Mouse (Mus musculus): Measurements from ENCODE around the gene Gclc. TPM values are rescaled to one million over a fixed set of nuclear protein-coding genes. Genes with fewer than 3 reads are reported as not detected.

The Gclc gene
- polyA plus RNA-seq, 1 experiment from 2014 or later, result 19.6 TPM

DNA sequence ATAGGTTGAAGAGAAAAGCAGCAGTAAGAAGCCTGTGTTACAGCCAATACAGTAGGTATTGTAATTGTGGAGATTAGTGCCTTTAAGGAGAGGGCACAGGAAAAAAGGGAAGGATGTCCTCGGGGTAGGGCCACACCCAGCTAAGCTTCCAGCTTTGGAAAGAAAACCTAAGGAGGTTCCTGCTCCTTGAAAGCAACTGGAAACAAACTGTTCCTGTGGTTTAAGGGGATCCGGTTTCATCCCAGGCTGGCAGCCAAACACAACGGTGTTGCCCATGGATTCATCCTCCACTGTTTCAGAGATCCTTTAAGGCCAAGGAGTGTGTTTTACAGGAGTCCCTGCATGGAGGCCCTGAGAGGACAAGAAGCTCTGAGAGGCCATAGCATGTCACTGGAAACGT, 66.5 kb downstream of the Gclc start:
- ATAC-seq, result no peak
- H3K4me1 ChIP-seq (replicated peaks; ENCODE audit: control insufficient read depth, insufficient read depth, low read length), result no peaks in the 10 kb centered on the region
- no peak overlapping the region for H3K4me2 ChIP-seq (replicated peaks; ENCODE audit: low read depth)
- H3K27me3 ChIP-seq (replicated peaks; ENCODE audit: control insufficient read depth, insufficient read depth, low read length), result no peaks in the 10 kb centered on the region
- H3K9ac ChIP-seq (ENCODE audit: low read depth, low read length), result no peak overlapping the region
- no peak overlapping the region for H3K27ac ChIP-seq (ENCODE audit: low read depth, low read length)
- 70% methylated on average over 4 of the region's 4 CpGs for WGBS
- no peaks in the 10 kb centered on the region for H3K9me3 ChIP-seq (ENCODE audit: control insufficient read depth)
- H3K4me3 ChIP-seq (ENCODE audit: low read depth, low read length), result no peak overlapping the region
- no peak for TF ChIP-seq CTCF (IDR thresholded peaks at IDR 0.05; ENCODE audit: low read depth)
- H3K36me3 ChIP-seq (ENCODE audit: control insufficient read depth, insufficient read depth), result no peaks in the 10 kb centered on the region

DNA sequence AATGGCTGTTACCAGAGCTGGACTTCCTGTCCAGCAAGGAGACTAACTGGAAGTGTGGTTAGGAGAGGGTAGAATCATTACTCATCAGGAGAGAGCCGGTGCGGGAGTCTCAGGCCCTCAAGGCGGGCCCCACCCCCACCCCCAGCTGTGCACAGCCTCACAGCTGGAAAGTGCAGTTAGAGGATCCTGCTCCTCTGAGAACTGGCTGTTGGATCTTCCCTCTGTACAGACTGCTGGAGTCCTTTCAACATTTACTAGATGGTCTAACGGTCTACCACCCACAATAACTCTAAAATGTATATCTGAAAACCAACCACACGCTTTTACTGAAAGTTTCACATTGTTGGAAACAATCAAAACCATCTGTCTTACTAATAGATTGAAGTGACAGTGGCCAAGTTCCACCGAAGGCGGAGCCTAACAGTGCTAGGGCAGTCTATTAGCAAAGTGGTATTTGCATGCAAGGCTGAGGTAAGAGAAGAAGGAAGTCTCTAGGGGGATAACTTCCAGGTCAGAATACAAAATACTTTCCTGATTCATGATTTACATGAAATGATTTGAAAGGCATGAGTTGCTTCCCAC, 71.1 kb downstream of the Gclc start:
- Histone ChIP-seq H3K4me2 (replicated peaks; ENCODE audit: low read depth) (no peak overlapping the region), H3K9me3 (ENCODE audit: control insufficient read depth) (no peaks in the 10 kb centered on the region), H3K9ac (ENCODE audit: low read depth, low read length) (no peak overlapping the region), H3K36me3 (ENCODE audit: control insufficient read depth, insufficient read depth) (no peaks in the 10 kb centered on the region), H3K4me1 (replicated peaks; ENCODE audit: control insufficient read depth, insufficient read depth, low read length) (no peaks in the 10 kb centered on the region), H3K4me3 (ENCODE audit: low read depth, low read length) (no peak overlapping the region), H3K27ac (ENCODE audit: low read depth, low read length) (no peak overlapping the region), H3K27me3 (replicated peaks; ENCODE audit: control insufficient read depth, insufficient read depth, low read length) (no peaks in the 10 kb centered on the region)
- ATAC-seq, result peak; percentile 61; the same call in 1 of the 2 replicates
- 26% methylated on average over 7 of the region's 7 CpGs for WGBS
- TF ChIP-seq CTCF (IDR thresholded peaks at IDR 0.05; ENCODE audit: low read depth), result no peak

DNA sequence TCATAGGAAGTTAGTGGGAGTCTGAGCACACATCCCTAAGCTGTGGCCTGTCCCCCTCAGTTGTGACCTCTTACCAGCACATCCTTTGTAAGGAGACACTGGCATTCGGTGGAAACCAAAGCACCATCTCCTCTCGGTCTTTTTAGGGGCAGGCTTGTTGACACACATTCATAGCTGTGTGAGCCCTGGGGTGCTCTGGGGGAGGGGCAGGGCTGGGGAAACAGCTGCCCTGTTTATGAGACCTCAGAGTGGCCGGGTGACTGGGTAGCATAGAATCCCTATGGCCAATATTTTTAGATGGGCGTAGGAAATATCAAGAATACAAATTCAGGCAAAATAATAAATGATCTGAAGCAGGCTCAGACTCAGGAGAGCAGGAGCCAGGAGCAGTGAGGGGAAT, 71.9 kb downstream of the Gclc start:
- Histone ChIP-seq H3K4me1 (replicated peaks; ENCODE audit: control insufficient read depth, insufficient read depth, low read length) (no peaks in the 10 kb centered on the region), H3K9me3 (ENCODE audit: control insufficient read depth) (no peaks in the 10 kb centered on the region), H3K4me3 (ENCODE audit: low read depth, low read length) (no peak overlapping the region), H3K9ac (ENCODE audit: low read depth, low read length) (no peak overlapping the region), H3K4me2 (replicated peaks; ENCODE audit: low read depth) (no peak overlapping the region), H3K36me3 (ENCODE audit: control insufficient read depth, insufficient read depth) (no peaks in the 10 kb centered on the region), H3K27ac (ENCODE audit: low read depth, low read length) (no peak overlapping the region), H3K27me3 (replicated peaks; ENCODE audit: control insufficient read depth, insufficient read depth, low read length) (no peaks in the 10 kb centered on the region)
- no peak for ATAC-seq
- no peak for TF ChIP-seq CTCF (IDR thresholded peaks at IDR 0.05; ENCODE audit: low read depth)
- WGBS, result 58% methylated on average over 4 of the region's 4 CpGs

DNA sequence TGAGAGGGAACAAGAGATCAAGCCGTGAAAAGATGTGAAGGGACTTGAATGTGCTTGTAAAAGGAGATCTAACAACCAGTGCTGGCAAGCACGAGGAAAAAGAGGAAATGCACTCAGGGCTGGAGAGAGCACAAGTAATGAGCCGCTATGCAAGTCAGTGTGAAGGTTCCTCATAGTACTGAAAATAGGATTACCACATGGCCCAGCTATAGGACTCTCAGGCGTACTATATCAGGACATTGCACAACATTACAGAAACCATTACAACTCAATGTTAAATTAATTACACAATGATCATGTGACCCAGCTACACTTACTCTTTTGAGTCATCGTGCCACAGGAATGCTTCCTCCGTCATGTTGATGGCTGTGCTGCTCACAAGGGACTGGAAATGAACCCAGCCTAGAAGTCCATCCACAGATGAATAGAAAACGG, 74.2 kb downstream of the Gclc start:
- H3K4me3 ChIP-seq (ENCODE audit: low read depth, low read length), result no peak overlapping the region
- H3K4me1 ChIP-seq (replicated peaks; ENCODE audit: control insufficient read depth, insufficient read depth, low read length), result no peaks in the 10 kb centered on the region
- no peak overlapping the region for H3K27ac ChIP-seq (ENCODE audit: low read depth, low read length)
- no peaks in the 10 kb centered on the region for H3K9me3 ChIP-seq (ENCODE audit: control insufficient read depth)
- H3K36me3 ChIP-seq (ENCODE audit: control insufficient read depth, insufficient read depth), result no peaks in the 10 kb centered on the region
- H3K27me3 ChIP-seq (replicated peaks; ENCODE audit: control insufficient read depth, insufficient read depth, low read length), result no peaks in the 10 kb centered on the region
- TF ChIP-seq CTCF (IDR thresholded peaks at IDR 0.05; ENCODE audit: low read depth), result no peak
- H3K9ac ChIP-seq (ENCODE audit: low read depth, low read length), result no peak overlapping the region
- peak; percentile 57 for ATAC-seq
- no peak overlapping the region for H3K4me2 ChIP-seq (replicated peaks; ENCODE audit: low read depth)
- WGBS, result 51% methylated on average over 7 of the region's 7 CpGs

DNA sequence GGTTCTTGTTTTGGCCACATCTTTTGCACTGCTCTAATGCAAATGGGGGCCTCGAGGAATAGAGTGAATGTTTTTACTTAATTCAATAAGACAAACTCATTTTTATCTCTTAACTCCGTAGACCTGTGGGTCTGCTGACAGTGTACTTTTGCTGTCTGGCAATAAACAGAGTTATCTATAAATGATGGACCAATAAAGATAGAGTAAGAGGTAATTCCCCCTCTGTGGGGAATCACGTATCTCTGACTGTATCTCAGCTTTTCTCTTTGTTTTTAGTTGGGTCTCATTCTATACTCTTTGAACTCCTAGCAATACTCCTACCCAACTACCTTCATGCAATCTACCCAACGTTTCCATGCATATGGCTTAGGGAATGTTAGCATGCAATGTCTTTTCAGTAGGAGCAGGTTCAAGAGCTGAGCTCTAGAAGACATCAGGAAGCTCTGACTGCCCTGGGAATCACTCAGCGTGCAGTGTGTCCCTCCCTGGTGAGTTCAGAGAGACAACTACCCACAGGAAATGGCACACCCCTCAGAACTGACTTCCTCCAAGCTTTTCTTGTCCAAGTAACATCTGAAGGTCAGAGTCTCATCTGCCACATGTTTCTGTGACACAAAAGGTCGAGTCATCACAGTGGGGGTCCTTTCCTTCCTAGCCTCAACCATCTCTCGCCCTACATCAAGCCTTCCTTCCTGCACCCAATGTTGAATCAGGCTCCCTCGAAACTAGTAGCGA, 80.1 kb downstream of the Gclc start:
- H3K4me2 ChIP-seq (replicated peaks; ENCODE audit: low read depth), result no peak overlapping the region
- no peak overlapping the region for H3K4me3 ChIP-seq (ENCODE audit: low read depth, low read length)
- H3K9ac ChIP-seq (ENCODE audit: low read depth, low read length), result no peak overlapping the region
- no peaks in the 10 kb centered on the region for H3K36me3 ChIP-seq (ENCODE audit: control insufficient read depth, insufficient read depth)
- TF ChIP-seq CTCF (IDR thresholded peaks at IDR 0.05; ENCODE audit: low read depth), result no peak
- no peaks in the 10 kb centered on the region for H3K4me1 ChIP-seq (replicated peaks; ENCODE audit: control insufficient read depth, insufficient read depth, low read length)
- no peak overlapping the region for H3K27ac ChIP-seq (ENCODE audit: low read depth, low read length)
- ATAC-seq, result no peak
- 44% methylated on average over 9 of the region's 9 CpGs for WGBS
- no peaks in the 10 kb centered on the region for H3K27me3 ChIP-seq (replicated peaks; ENCODE audit: control insufficient read depth, insufficient read depth, low read length)
- H3K9me3 ChIP-seq (ENCODE audit: control insufficient read depth), result no peaks in the 10 kb centered on the region

DNA sequence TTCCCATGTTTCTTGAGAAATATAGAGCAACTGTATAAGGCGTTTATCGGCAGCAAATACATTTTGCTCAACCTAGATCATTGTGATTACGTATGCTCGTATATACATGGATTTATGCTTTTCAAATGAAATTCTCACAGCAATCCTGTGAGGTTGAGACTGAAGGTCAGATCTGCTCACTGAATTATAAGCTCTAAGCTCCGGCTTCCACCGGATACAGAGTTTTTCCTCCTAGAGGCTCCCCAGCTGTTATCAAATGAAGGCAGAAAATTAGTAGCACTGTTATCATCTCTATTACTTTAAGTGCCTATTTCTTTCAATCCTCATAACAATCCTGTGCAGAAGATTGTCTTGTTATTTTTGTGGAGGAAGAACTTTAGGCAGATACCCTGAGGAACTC, 80.8 kb downstream of the Gclc start:
- Histone ChIP-seq H3K4me1 (replicated peaks; ENCODE audit: control insufficient read depth, insufficient read depth, low read length) (no peaks in the 10 kb centered on the region), H3K36me3 (ENCODE audit: control insufficient read depth, insufficient read depth) (no peaks in the 10 kb centered on the region), H3K9ac (ENCODE audit: low read depth, low read length) (no peak overlapping the region), H3K4me2 (replicated peaks; ENCODE audit: low read depth) (no peak overlapping the region), H3K27ac (ENCODE audit: low read depth, low read length) (no peak overlapping the region), H3K27me3 (replicated peaks; ENCODE audit: control insufficient read depth, insufficient read depth, low read length) (no peaks in the 10 kb centered on the region), H3K9me3 (ENCODE audit: control insufficient read depth) (no peaks in the 10 kb centered on the region), H3K4me3 (ENCODE audit: low read depth, low read length) (no peak overlapping the region)
- 63% methylated on average over 6 of the region's 6 CpGs for WGBS
- no peak for TF ChIP-seq CTCF (IDR thresholded peaks at IDR 0.05; ENCODE audit: low read depth)
- ATAC-seq, result no peak
